Mouse (Mus musculus) forebrain, postnatal 0 days (tissue): Measurements from ENCODE around the gene Gpatch2. TPM values are rescaled to one million over a fixed set of nuclear protein-coding genes. Genes with fewer than 3 reads are reported as not detected.

Experiments
- ATAC-seq: fragments of 200-750 bp; cut with Nextera tagmentation; 2 replicates; pipeline ENCODE4 v1.8.0; 2017; ENCODE audit warnings: mild to moderate bottlenecking, moderate library complexity
- DNase-seq: peaks from one replicate; pipeline ENCODE4 v3.0.0-alpha.2; 2015
- H3K27ac ChIP-seq: fragments of 300-500 bp; sonication (generic); 2 replicates; pipeline ENCODE4 v1.5.1; 2014; ENCODE audit warnings: low read depth, mild to moderate bottlenecking, antibody characterized with exemption, low read length, moderate library complexity, mixed read lengths
- H3K27me3 ChIP-seq: fragments of 300-500 bp; sonication (generic); 2 replicates; pipeline ENCODE4 v1.6.1; 2014; ENCODE audit warnings: mild to moderate bottlenecking, low read length, mixed read lengths; ENCODE audit not compliant: insufficient read depth
- H3K36me3 ChIP-seq: fragments of 300-500 bp; sonication (generic); 2 replicates; pipeline ENCODE4 v1.6.1; 2014; ENCODE audit warnings: mild to moderate bottlenecking, moderate library complexity; ENCODE audit not compliant: insufficient read depth
- H3K4me1 ChIP-seq: fragments of 300-500 bp; sonication (generic); 2 replicates; pipeline ENCODE4 v1.6.1; 2014; ENCODE audit warnings: antibody characterized with exemption; ENCODE audit not compliant: insufficient read depth
- H3K4me2 ChIP-seq: fragments of 300-500 bp; sonication (generic); 2 replicates; pipeline ENCODE4 v1.6.1; 2014; ENCODE audit warnings: low read depth, mild to moderate bottlenecking, moderate library complexity
- H3K4me3 ChIP-seq: fragments of 300-500 bp; sonication (generic); 2 replicates; pipeline ENCODE4 v1.5.1; 2014; ENCODE audit warnings: low read depth, low read length, mixed read lengths
- H3K9ac ChIP-seq: fragments of 300-500 bp; sonication (generic); 2 replicates; pipeline ENCODE4 v1.6.1; 2014; ENCODE audit warnings: mild to moderate bottlenecking
- H3K9me3 ChIP-seq: fragments of 300-500 bp; sonication (generic); 2 replicates; pipeline ENCODE4 v1.6.1; 2016; ENCODE audit warnings: low read length
- CTCF ChIP-seq: sonication (generic); IDR thresholded peaks from 2 replicates; pipeline ENCODE4 v1.5.1; 2016; ENCODE audit warnings: antibody characterized with exemption, control low read depth, low read depth
- WGBS: fragments of 180-500 bp; shearing (Covaris S2); extraction: QIAGEN DNeasy Blood & Tissue Kit; methylation state at CpG from one replicate; pipeline ENCODE4 v1.1.7; 2014; 5-methylcytosine and 5-hydroxymethylcytosine counted together
- polyA plus RNA-seq: library from polyadenylated mRNA; unstranded; fragments of >200 nt; fragmentation: Nextera tagmentation; extraction: Ambion mirVana; gene quantifications from 2 replicates; pipeline ENCODE4 v1.2.1, GENCODE M21; 2015
- total RNA-seq: library from RNA; depleted of rRNA; stranded (reverse); fragments of >200 nt; gene quantifications from 2 replicates; pipeline ENCODE4 v1.2.3, GENCODE M21; 2014; rRNA removed

Gene Gpatch2
- total RNA-seq (13.2 and 22.8 TPM in 2 replicates), polyA plus RNA-seq (4.9 and 9.2 TPM in 2 replicates)

DNA sequence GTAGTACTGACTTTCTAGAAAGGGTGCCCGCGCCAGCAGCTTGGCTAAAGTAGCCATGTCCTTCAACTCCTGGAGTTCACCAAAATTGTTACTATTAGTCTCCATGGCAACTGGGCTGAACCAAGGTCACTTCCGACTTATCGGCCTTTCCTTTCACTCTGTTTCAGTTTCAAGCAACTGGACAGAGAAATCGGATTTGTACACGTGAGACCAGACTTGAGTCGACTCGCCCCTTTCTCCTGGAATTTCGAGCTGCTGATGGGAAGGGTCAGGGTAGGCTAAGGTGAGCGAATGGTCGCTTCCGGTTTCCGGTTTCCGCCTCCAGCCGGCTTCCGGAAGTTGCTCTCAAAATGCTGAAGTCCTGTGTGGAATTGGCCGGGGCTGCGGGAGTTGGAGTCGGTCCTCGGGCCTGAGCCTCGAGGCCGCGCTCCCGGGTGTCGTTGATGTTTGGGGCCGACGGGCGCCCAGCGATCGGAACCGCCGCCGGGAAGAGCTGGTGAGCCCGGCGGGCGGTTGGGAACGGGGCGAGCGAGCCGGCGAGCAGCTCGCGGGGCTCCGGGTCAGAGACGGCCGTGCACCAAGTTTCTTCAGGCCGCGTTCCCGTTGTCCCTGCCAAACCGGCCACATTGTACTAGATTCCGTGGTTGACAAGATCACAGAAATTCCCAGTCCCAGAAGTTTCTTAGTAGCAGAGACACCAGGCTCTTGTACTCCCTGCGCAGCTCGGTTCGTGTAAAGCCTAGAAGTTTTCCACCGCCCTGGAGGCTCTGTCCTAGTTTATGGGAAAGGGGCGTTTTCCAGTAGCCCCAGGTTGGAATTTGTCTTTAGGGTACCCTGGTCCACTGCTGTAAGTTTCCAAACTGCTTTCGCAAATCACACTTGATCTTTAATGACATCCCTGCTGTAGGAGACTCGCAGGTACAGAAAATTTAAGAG lies at the start of gene Gpatch2, which contains the start of gene Spata17:
Gpatch2 (plus strand) TSS at position 328 of the 936 bp plus-strand sequence.
Spata17 (minus strand) TSS at position 285 of the 936 bp plus-strand sequence.
- H3K4me3 ChIP-seq, result peak within 1 kb of the TSS; percentile 57
- ATAC-seq (peak; percentile 92), DNase-seq (peak; percentile 88)
- WGBS, result under 1% methylated on average over 58 of the region's 58 CpGs
- H3K36me3 ChIP-seq, result no peaks in the 10 kb centered on the region
- H3K4me1 ChIP-seq, result no peaks in the 10 kb centered on the region
- no peak for TF ChIP-seq CTCF
- peak within 1 kb of the TSS; percentile 75 for H3K27ac ChIP-seq
- H3K9ac ChIP-seq, result peak within 1 kb of the TSS; percentile 60
- H3K27me3 ChIP-seq, result no peaks in the 10 kb centered on the region
- peak within 1 kb of the TSS; percentile 78 for H3K4me2 ChIP-seq
- no peaks in the 10 kb centered on the region for H3K9me3 ChIP-seq

DNA sequence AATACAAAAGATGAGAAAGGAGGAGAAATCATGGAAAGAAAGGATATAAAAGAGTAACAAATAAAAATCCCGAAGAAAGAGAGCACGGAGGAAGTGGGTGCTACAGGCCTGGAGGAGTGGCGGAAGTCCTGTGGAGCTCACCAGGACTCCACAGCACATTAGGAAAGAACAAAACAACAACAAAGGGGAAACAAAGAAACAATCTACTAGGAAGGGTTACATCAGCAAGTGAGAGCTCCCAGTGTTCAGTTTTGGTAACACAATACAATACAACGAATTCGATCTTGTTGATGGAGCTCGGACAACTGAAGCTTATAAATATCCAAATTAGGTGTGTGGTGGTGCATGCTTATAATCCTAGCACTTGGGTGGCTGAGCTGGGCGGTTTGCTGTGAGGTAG lies 45.7 kb upstream of the Gpatch2 start:
- Histone ChIP-seq H3K4me3 (no peak overlapping the region), H3K9ac (no peak overlapping the region), H3K27ac (no peak overlapping the region), H3K9me3 (no peaks in the 10 kb centered on the region), H3K36me3 (no peaks in the 10 kb centered on the region), H3K4me1 (no peaks in the 10 kb centered on the region), H3K27me3 (no peaks in the 10 kb centered on the region), H3K4me2 (no peak overlapping the region)
- DNase-seq (no peak), ATAC-seq (no peak)
- TF ChIP-seq CTCF, result no peak
- WGBS, result 55% methylated on average over 7 of the region's 7 CpGs

GRCm38 (mm10) chr1:187170361-187170760 lies 44.9 kb upstream of the Gpatch2 start:
- ATAC-seq, result no peak

GRCm38 (mm10) chr1:187175991-187176390 lies 39.3 kb upstream of the Gpatch2 start:
- DNase-seq (no peak), ATAC-seq (no peak)
- Histone ChIP-seq H3K27me3 (no peaks in the 10 kb centered on the region), H3K4me2 (no peak overlapping the region), H3K9ac (no peak overlapping the region), H3K36me3 (no peaks in the 10 kb centered on the region), H3K4me1 (no peaks in the 10 kb centered on the region), H3K27ac (no peak overlapping the region), H3K9me3 (no peaks in the 10 kb centered on the region), H3K4me3 (no peak overlapping the region)
- no peak for TF ChIP-seq CTCF
- WGBS, result 100% methylated on average over 1 of the region's 1 CpGs

More at GRCm38 (mm10) chr1:187170361-187170760, 44.9 kb upstream of the Gpatch2 start:
- H3K36me3 ChIP-seq, result no peaks in the 10 kb centered on the region
- no peaks in the 10 kb centered on the region for H3K4me1 ChIP-seq
- H3K9ac ChIP-seq, result no peak overlapping the region
- no peaks in the 10 kb centered on the region for H3K27me3 ChIP-seq
- H3K27ac ChIP-seq, result no peak overlapping the region
- WGBS, result 80% methylated on average over 3 of the region's 3 CpGs
- TF ChIP-seq CTCF, result no peak
- H3K4me3 ChIP-seq, result no peak overlapping the region
- H3K9me3 ChIP-seq, result no peaks in the 10 kb centered on the region
- no peak overlapping the region for H3K4me2 ChIP-seq
- no peak for DNase-seq

DNA sequence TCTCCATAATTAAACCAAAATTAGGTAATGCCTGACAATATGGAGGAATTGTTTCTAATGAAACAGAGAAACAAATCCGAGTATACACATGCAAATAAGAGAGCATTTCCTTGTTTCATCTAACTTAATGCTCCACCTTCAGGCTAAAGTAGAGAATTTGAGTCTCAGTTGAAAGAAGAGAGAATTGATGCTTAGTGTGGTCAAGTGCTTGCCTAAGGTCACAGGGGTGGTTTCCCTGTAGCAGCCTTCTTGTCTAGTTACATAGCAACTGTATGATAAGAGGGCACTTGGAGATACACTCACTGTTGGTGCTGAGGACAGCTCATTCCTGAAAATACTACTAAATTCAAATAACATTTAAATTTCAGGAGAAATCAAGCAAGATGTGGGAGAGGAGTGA lies 36.8 kb upstream of the Gpatch2 start:
- Histone ChIP-seq H3K36me3 (no peaks in the 10 kb centered on the region), H3K4me2 (no peak overlapping the region), H3K27ac (no peak overlapping the region), H3K4me1 (no peaks in the 10 kb centered on the region), H3K27me3 (no peaks in the 10 kb centered on the region), H3K9ac (no peak overlapping the region), H3K4me3 (no peak overlapping the region), H3K9me3 (no peaks in the 10 kb centered on the region)
- ATAC-seq, result no peak
- WGBS, result 60% methylated on average over 1 of the region's 1 CpGs
- DNase-seq, result no peak
- no peak for TF ChIP-seq CTCF

- Histone ChIP-seq H3K4me1 (no peaks in the 10 kb centered on the region), H3K27ac (no peak overlapping the region), H3K9me3 (no peaks in the 10 kb centered on the region), H3K36me3 (no peaks in the 10 kb centered on the region), H3K4me2 (no peak overlapping the region), H3K4me3 (no peak overlapping the region), H3K27me3 (no peaks in the 10 kb centered on the region), H3K9ac (no peak overlapping the region)
- no peak for DNase-seq
- no peak for TF ChIP-seq CTCF
- ATAC-seq, result no peak
- WGBS, result 74% methylated on average over 6 of the region's 6 CpGs
These were observed 9.8 kb upstream of the Gpatch2 start for GRCm38 (mm10) chr1:187205506-187205905.

GRCm38 (mm10) chr1:187209496-187209895 lies 5.8 kb upstream of the Gpatch2 start:
- no peak for DNase-seq
- 52% methylated on average over 4 of the region's 4 CpGs for WGBS
- no peak overlapping the region for H3K4me3 ChIP-seq
- no peak for ATAC-seq
- no peaks in the 10 kb centered on the region for H3K36me3 ChIP-seq
- no peak overlapping the region for H3K4me2 ChIP-seq
- TF ChIP-seq CTCF, result no peak
- no peaks in the 10 kb centered on the region for H3K27me3 ChIP-seq
- H3K9me3 ChIP-seq, result no peaks in the 10 kb centered on the region
- no peak overlapping the region for H3K9ac ChIP-seq
- no peak overlapping the region for H3K27ac ChIP-seq
- H3K4me1 ChIP-seq, result no peaks in the 10 kb centered on the region
